29 mouse cellular contexts compared by ENCODE assay signal in genomic region chr12:11389141-11389540, GRCm38 (mm10). TPM values are rescaled to one million over a fixed set of nuclear protein-coding genes. Genes with fewer than 3 reads are reported as not detected.
DNase-seq lines count a peak whose midpoint lies in the region; ATAC-seq and TF ChIP-seq lines count a peak whose summit lies in the region.
"Had no signal": no experiment of that assay in that cellular context is flagged by ENCODE, and none has a peak within 500 bp of the region (broad histone marks: within the 10 kb centered on the region; RNA-seq: fewer than 3 reads in every experiment).

No protein-coding gene starts in this region.

- H3K4me2 ChIP-seq in kidney, postnatal 0 days (ENCODE audit: low read length), result no peak overlapping the region
- H3K4me2 ChIP-seq in stomach, postnatal 0 days (replicated peaks; ENCODE audit: low read depth), result no peak overlapping the region
- no peak overlapping the region for H3K4me2 ChIP-seq in neural tube, embryonic 15.5 days
- H3K4me2 ChIP-seq: embryonic facial prominence, embryonic 12.5 days; forebrain, embryonic 15.5 days; heart, embryonic 13.5 days; hindbrain, embryonic 14.5 days; liver, embryonic 15.5 days; lung, embryonic 14.5 days; midbrain, embryonic 15.5 days had no signal

- whole genome bisulfite sequencing in kidney, postnatal 0 days, result 84% methylated on average over 7 of the region's 7 CpGs
- 66% methylated on average over 7 of the region's 7 CpGs for WGBS in stomach, postnatal 0 days
- 86% methylated on average over 7 of the region's 7 CpGs for WGBS in neural tube, embryonic 15.5 days

- TF ChIP-seq CTCF in kidney, postnatal 0 days (IDR thresholded peaks at IDR 0.05; ENCODE audit: low read depth), result no peak
- TF ChIP-seq CTCF in stomach, postnatal 0 days (IDR thresholded peaks at IDR 0.05; ENCODE audit: low read depth), result no peak

- no peak for DNase-seq in kidney, postnatal 0 days (ENCODE audit: low spot score)
- DNase-seq in kidney, postnatal 10 days, result no peak
- DNase-seq in ES-CJ7 (ENCODE audit: low read depth, low spot score) (peak; percentile 6), R1 (ENCODE audit: low read depth, low spot score) (peak; percentile 5)
- no peak for DNase-seq in stomach, postnatal 0 days (ENCODE audit: low spot score)
- DNase-seq in thymus, postnatal 36 days, result no peak
- no peak for DNase-seq in c-Kit-positive CD71-positive TER-119-positive erythroid progenitor cells, embryonic 14.5 days (ENCODE audit: low spot score)
- DNase-seq: adrenal gland, postnatal 36 days; B cell, adult 2 months; cerebellum, adult 2 months; cerebellum, postnatal 36 days; heart, postnatal 10 days; kidney, adult 2 months; layer of hippocampus, adult 9-11 months; lung, embryonic 14.5 days; lung, postnatal 14 days; right cerebral cortex, postnatal 25 days; spleen, adult 18-20 months; thymus, postnatal 25 days had no signal

- H3K9me3 ChIP-seq in kidney, postnatal 0 days (replicated peaks; ENCODE audit: low read length), result no peaks in the 10 kb centered on the region
- no peaks in the 10 kb centered on the region for H3K9me3 ChIP-seq in stomach, postnatal 0 days (ENCODE audit: control insufficient read depth, low read length)
- H3K9me3 ChIP-seq in neural tube, embryonic 15.5 days (replicated peaks), result no peaks in the 10 kb centered on the region
- H3K9me3 ChIP-seq: embryonic facial prominence, embryonic 12.5 days; forebrain, embryonic 10.5 days; forebrain, embryonic 15.5 days; heart, embryonic 13.5 days; liver, embryonic 15.5 days; midbrain, embryonic 10.5 days; midbrain, embryonic 15.5 days had no signal

- no peaks in the 10 kb centered on the region for H3K36me3 ChIP-seq in kidney, postnatal 0 days (ENCODE audit: insufficient read depth, low read length)
- no peaks in the 10 kb centered on the region for H3K36me3 ChIP-seq in stomach, postnatal 0 days (ENCODE audit: control insufficient read depth, insufficient read depth, low read length)
- H3K36me3 ChIP-seq in neural tube, embryonic 15.5 days, result no peaks in the 10 kb centered on the region
- H3K36me3 ChIP-seq: embryonic facial prominence, embryonic 12.5 days; forebrain, embryonic 10.5 days; forebrain, embryonic 15.5 days; heart, embryonic 13.5 days; liver, embryonic 15.5 days; midbrain, embryonic 10.5 days; midbrain, embryonic 15.5 days had no signal

- no peak for TF ChIP-seq EP300 in stomach, postnatal 0 days (optimal IDR thresholded peaks at IDR 0.05)

- ATAC-seq in kidney, postnatal 0 days (replicated peaks; ENCODE audit: low FRiP score, low read depth), result peak; percentile 13; the same call in 1 of the 2 replicates
- peak; percentile 54; the same call in 1 of the 2 replicates for ATAC-seq in stomach, postnatal 0 days (ENCODE audit: low FRiP score, low TSS enrichment)
- ATAC-seq in neural tube, embryonic 15.5 days (ENCODE audit: low FRiP score), result no peak
- ATAC-seq: forebrain, embryonic 15.5 days; midbrain, embryonic 15.5 days had no signal

- no peak overlapping the region for H3K4me3 ChIP-seq in kidney, postnatal 0 days (replicated peaks; ENCODE audit: low read depth, low read length)
- H3K4me3 ChIP-seq in stomach, postnatal 0 days (ENCODE audit: low read depth, low read length), result no peak overlapping the region
- H3K4me3 ChIP-seq in neural tube, embryonic 15.5 days (replicated peaks), result no peak overlapping the region
- H3K4me3 ChIP-seq: embryonic facial prominence, embryonic 12.5 days; forebrain, embryonic 10.5 days; forebrain, embryonic 15.5 days; heart, embryonic 13.5 days; liver, embryonic 15.5 days; midbrain, embryonic 10.5 days; midbrain, embryonic 15.5 days had no signal

- no peaks in the 10 kb centered on the region for H3K27me3 ChIP-seq in kidney, postnatal 0 days (ENCODE audit: insufficient read depth, low read length)
- no peaks in the 10 kb centered on the region for H3K27me3 ChIP-seq in stomach, postnatal 0 days (ENCODE audit: control insufficient read depth, insufficient read depth, low read length)
- H3K27me3 ChIP-seq in neural tube, embryonic 15.5 days (replicated peaks), result no peaks in the 10 kb centered on the region
- H3K27me3 ChIP-seq: embryonic facial prominence, embryonic 12.5 days; forebrain, embryonic 15.5 days; heart, embryonic 13.5 days; liver, embryonic 15.5 days; midbrain, embryonic 15.5 days had no signal

- no peak overlapping the region for H3K9ac ChIP-seq in kidney, postnatal 0 days (ENCODE audit: low read depth, low read length)
- H3K9ac ChIP-seq in stomach, postnatal 0 days (ENCODE audit: low read length), result no peak overlapping the region
- no peak overlapping the region for H3K9ac ChIP-seq in neural tube, embryonic 15.5 days (replicated peaks)
- H3K9ac ChIP-seq: embryonic facial prominence, embryonic 12.5 days; forebrain, embryonic 15.5 days; heart, embryonic 13.5 days; hindbrain, embryonic 14.5 days; liver, embryonic 15.5 days; lung, embryonic 14.5 days; midbrain, embryonic 15.5 days had no signal

- no peak overlapping the region for H3K27ac ChIP-seq in kidney, postnatal 0 days
- peak overlapping the region; percentile 75 for H3K27ac ChIP-seq in stomach, postnatal 0 days (replicated peaks)
- H3K27ac ChIP-seq in neural tube, embryonic 15.5 days (replicated peaks), result no peak overlapping the region
- H3K27ac ChIP-seq: embryonic facial prominence, embryonic 12.5 days; forebrain, embryonic 10.5 days; forebrain, embryonic 15.5 days; heart, embryonic 13.5 days; hindbrain, embryonic 14.5 days; liver, embryonic 15.5 days; midbrain, embryonic 10.5 days; midbrain, embryonic 15.5 days had no signal

- H3K4me1 ChIP-seq in kidney, postnatal 0 days (replicated peaks; ENCODE audit: insufficient read depth, low read length), result no peaks in the 10 kb centered on the region
- 0 out of 2 replicates have a peak, but pooled peaks cover 3% of the 10 kb centered on the region for H3K4me1 ChIP-seq in stomach, postnatal 0 days (replicated peaks; ENCODE audit: control insufficient read depth, insufficient read depth)
- 0 out of 2 replicates have a peak, but pooled peaks cover 6% of the 10 kb centered on the region for H3K4me1 ChIP-seq in neural tube, embryonic 15.5 days
- H3K4me1 ChIP-seq: liver, embryonic 15.5 days; midbrain, embryonic 15.5 days had no signal

RNA-seq across cellular contexts. Expression of gene Vsnl1, which starts 47.3 kb away (rescaled TPM):
- polyA plus RNA-seq in kidney, postnatal 0 days (2015; fragmentation: Nextera tagmentation; extraction: Ambion mirVana), result 0.05 and 0.13 TPM in 2 replicates
- polyA plus RNA-seq in stomach, postnatal 0 days (2015; fragmentation: Nextera tagmentation; extraction: Ambion mirVana), result 0.65 and 0.72 TPM in 2 replicates
- 142 and 148 TPM in 2 replicates for polyA plus RNA-seq in neural tube, embryonic 15.5 days (2015; fragmentation: Nextera tagmentation; extraction: Ambion mirVana)
- polyA plus RNA-seq: liver, adult 2 months had no signal

Comparison
In these comparisons a context has a peak if more than half of its experiments do, and no peak if none do; other contexts are left out.
1. DNase-seq: peak in ES-CJ7 (single experiment) and R1 (single experiment); none in kidney, postnatal 0 days (single experiment), kidney, postnatal 10 days (single experiment), stomach, postnatal 0 days (single experiment), thymus, postnatal 36 days (0 of 2) and c-Kit-positive CD71-positive TER-119-positive erythroid progenitor cells, embryonic 14.5 days (single experiment).
2. RNA of gene Vsnl1, which starts 47.3 kb away (polyA plus RNA-seq): 142 to 148 TPM in neural tube, embryonic 15.5 days; 0.65 to 0.72 TPM in stomach, postnatal 0 days and 0.05 to 0.13 TPM in kidney, postnatal 0 days; every median in the first group is over 10 times any median in the second.